11 mouse cellular contexts compared by ENCODE assay signal in genomic region chr11:102652844-102653243, GRCm38 (mm10). TPM values are rescaled to one million over a fixed set of nuclear protein-coding genes. Genes with fewer than 3 reads are reported as not detected.
DNase-seq lines count a peak whose midpoint lies in the region; ATAC-seq lines count a peak whose summit lies in the region.
"Had no signal": no experiment of that assay in that cellular context is flagged by ENCODE, and none has a peak within 500 bp of the region (broad histone marks: within the 10 kb centered on the region; RNA-seq: fewer than 3 reads in every experiment).

No protein-coding gene starts in this region.

- ATAC-seq in CD4-positive, CD25-positive, alpha-beta regulatory T cell, adult 4 months, result no peak
- ATAC-seq: midbrain, embryonic 16.5 days had no signal

- DNase-seq in CD4-positive, CD25-positive, alpha-beta regulatory T cell, adult 2 months (ENCODE audit: low read depth, low spot score), result peak; percentile 33
- peak; percentile 9 for DNase-seq in kidney, adult 18-20 months
- DNase-seq in kidney, adult 11 months, result no peak
- peak; percentile 18 for DNase-seq in thymus, postnatal 0 days (ENCODE audit: low spot score)
- DNase-seq in thymus, postnatal 36 days, result no peak
- DNase-seq in gastrocnemius, adult 18-20 months (ENCODE audit: low spot score), result no peak
- no peak for DNase-seq in frontal cortex, postnatal 25 days (ENCODE audit: low spot score in 2 of 2)
- DNase-seq: adrenal gland, postnatal 10 days had no signal

RNA-seq across cellular contexts. Expression of gene Meioc, which starts 10.7 kb away (rescaled TPM):
- polyA plus RNA-seq in CD4-positive, CD25-positive, alpha-beta regulatory T cell, adult 4 months (2017; shearing (Covaris generic)), result under 1 TPM in 1 of 2 experiments, not detected in 1; 0.16 TPM
- 0.05 TPM in 1 of 2 replicates, not detected in the other for polyA plus RNA-seq in thymus, postnatal 0 days (2015; fragmentation: Nextera tagmentation; extraction: Ambion mirVana)
- total RNA-seq in gastrocnemius, adult 18-20 months (2021), result not detected
- total RNA-seq: adrenal gland, postnatal 10 days; gastrocnemius, postnatal 36 days had no signal

RNA-seq across cellular contexts. Expression of gene Ccdc43, which starts 44.7 kb away (rescaled TPM):
- polyA plus RNA-seq in CD4-positive, CD25-positive, alpha-beta regulatory T cell, adult 4 months (2017; shearing (Covaris generic)), result 10 to 100 TPM; 30.6 to 38.0 TPM
- polyA plus RNA-seq in thymus, postnatal 0 days (2015; fragmentation: Nextera tagmentation; extraction: Ambion mirVana), result 37.1 and 38.5 TPM in 2 replicates
- total RNA-seq in gastrocnemius, adult 18-20 months (2021), result 10 to 100 TPM; 74.4 to 79.7 TPM

RNA-seq across cellular contexts. Expression of gene Fzd2, which starts 48.6 kb away (rescaled TPM):
- polyA plus RNA-seq in CD4-positive, CD25-positive, alpha-beta regulatory T cell, adult 4 months (2017; shearing (Covaris generic)), result not detected
- 3.9 and 4.3 TPM in 2 replicates for polyA plus RNA-seq in thymus, postnatal 0 days (2015; fragmentation: Nextera tagmentation; extraction: Ambion mirVana)
- 1 to 10 TPM in 1 of 2 experiments, under 1 TPM in 1; 0.89 to 1.8 TPM for total RNA-seq in gastrocnemius, adult 18-20 months (2021)

Comparison
In these comparisons a context has a peak if more than half of its experiments do, and no peak if none do; other contexts are left out.
1. DNase-seq: peak in CD4-positive, CD25-positive, alpha-beta regulatory T cell, adult 2 months (single experiment), kidney, adult 18-20 months (single experiment) and thymus, postnatal 0 days (single experiment); none in kidney, adult 11 months (single experiment), thymus, postnatal 36 days (0 of 2), gastrocnemius, adult 18-20 months (single experiment) and frontal cortex, postnatal 25 days (0 of 2).